Mouse (Mus musculus) T-helper 1 cell (primary cell): ENCODE measurements at regions not wholly inside any gene's neighbourhood (a gene's known extent, or its start where the extent isn't known, plus 50 kb on each side); places are given as distances from the start of the nearest gene placed in this dataset.

Experiments
- in situ Hi-C: fragments of 300-600 bp; cut with MboI, MseI; formaldehyde crosslinking; loops from one replicate; pipeline ENCODE4 v1.15.1; 2025; ENCODE audit warnings: high pct_unique_total_duplicates

DNA sequence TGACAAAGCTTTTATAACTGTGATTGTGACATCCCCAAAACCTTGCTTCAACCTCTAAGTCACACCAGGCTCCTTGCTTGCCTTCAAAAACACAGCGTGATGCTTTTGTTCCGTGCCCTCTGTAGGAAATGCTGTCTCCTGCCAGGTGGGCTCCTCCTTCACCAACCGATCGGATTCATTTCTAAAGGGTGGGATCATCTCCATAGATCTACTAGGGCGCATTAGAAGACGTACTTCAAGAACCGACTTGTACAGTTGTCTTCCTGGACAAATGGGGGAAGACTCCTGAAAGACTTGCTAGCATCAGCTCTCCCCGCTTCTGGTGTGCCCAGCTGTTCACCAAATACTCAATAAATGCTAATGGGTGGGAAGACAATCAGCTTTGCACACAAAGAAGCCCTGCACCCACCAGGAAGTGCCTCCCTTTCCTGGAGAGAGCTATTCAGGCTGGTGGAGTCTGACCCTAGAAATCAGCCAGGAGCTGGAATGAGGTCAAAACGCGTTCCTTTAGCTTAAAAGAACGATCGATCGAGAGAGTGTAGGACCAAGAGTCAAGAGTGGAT lies 53.0 kb downstream of the Hoxa1 start:
- in situ Hi-C loops, result no loop called here

DNA sequence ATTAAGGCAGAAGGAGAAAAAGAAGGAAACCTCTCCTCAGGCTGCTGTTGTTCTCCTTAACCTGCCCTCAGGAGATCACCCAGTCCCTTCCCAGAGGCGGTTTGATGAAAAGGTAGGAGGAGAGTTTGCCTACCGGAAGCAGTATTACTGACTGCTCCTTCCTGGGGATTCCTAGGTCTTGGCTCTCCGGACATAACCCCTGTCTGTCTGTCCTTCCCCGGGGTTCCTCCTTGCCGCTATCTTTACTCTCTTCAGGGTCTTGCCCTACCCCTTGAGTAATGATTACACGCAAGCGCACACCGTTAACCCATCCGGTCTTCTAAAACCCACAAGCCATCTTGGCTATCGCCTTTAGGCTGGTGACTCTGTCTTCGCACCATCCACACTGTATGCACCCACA lies 54.0 kb downstream of the Hoxa1 start:
- in situ Hi-C loops, result no loop called here

DNA sequence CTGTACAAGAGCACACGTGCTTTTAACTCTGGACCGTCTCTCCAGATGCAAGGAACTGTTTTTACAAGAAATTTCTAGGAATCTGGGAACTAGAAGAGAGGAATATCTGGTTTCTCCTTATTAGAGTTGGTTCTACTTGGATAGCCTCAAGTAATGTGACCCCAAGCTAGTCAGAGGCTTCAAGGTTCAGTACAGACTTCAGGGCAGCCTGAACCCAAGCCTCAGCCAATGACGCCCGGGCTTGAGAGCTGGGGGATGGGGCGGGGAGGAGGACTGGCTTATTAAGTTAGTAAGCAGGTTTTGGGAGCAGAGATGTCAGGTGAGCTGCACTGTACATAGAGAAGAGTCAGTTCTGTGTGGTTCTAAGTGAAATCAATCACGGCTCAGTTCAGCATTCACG lies 54.5 kb downstream of the Hoxa1 start:
- in situ Hi-C loops, result no loop called here

DNA sequence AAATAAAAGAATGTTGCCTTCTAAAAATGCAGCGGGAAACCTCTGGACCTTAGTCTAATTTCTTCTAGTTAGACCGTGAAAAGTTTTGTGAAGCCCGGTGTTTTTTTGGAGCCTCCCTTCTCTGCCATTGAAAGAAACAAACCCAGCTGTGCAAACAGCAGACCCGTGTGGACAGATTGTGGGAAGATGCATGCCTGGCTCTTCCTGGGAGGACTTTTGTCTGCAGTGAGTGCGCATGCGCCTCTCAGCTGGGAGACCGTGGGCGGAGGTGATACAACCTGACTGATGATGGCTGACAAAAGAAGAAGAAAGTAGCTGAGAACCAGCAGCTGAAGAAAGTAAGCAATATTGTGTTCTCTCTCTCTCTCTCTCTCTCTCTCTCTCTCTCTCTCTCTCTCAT lies 55.4 kb downstream of the Hoxa1 start:
- in situ Hi-C loops, result no loop called here

DNA sequence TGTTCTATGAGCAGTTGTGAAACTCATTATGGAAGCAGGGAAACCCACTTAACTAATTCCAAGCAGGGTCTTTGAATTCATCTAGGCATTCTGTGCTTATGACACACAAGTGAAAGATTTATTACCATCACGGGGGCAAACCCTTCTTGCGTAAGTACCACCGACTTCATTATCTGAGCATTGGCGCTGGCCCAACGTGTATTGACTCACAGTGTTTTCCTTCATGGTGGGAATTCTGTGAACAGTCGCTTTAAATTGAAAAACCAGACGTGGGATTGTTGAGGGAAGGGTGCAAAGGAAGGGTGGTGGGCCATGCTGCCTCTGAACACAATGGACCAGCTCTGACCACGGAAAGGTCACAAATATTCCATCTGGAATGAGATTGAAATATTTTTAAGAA lies 55.9 kb downstream of the Hoxa1 start:
- in situ Hi-C loops, result no loop called here

DNA sequence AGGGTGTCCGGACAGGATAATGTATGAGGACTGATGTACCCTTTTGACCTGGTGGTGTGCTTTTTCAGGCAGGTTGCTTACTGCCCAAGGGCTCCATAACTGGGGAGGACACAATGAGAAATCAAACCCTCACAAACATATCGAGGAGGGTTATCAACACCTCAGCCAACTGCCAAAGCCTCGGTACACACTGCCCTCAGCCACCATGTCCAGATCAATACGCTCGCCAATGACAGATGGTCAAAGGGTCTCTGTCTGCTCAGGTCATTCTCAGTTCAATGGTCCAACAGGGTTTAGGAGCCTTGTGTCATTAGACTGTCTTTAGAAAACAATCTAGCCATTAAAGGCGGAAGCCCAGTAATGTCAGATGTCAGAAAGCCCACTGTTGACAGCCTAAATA lies 56.9 kb downstream of the Hoxa1 start:
- in situ Hi-C loops, result no loop called here

DNA sequence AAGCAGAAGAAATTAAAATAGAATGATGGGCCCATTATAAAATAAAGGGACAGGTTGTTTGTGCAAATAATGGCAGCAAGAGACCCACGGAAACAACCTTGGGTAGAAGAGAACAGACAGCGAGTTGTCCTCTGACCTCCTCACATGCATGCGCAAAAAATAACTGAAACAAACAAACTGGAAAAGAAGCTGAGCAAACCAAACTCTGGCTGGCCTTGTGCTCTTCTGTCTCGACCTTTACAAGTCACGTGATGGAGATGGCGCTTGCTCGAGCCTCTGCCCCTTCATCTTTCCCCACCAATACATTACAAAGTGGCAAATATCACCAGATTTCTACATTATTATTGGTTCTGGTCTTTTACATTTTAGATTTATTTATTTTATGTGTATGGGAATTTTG lies 59.3 kb downstream of the Hoxa1 start:
- in situ Hi-C loops, result no loop called here

DNA sequence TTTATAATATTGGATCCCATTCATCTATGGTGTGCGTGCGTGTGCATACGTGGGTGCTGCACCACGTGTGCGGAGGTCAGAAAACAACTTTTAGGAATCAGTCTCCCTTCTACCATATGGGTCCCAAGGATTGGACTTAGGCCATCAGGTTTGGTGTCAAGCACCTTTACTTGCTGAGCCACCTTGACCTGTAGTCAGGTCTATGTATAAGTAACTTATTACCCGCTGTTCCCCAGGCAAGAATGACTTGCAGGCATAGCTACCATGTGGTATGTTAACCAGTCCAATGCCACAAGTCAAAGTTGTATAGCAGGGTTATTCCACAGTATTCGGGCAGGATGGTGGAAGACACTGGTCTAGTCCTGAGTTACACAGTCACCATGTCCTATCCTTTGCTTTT lies 62.5 kb downstream of the Hoxa1 start:
- in situ Hi-C loops, result no loop called here

DNA sequence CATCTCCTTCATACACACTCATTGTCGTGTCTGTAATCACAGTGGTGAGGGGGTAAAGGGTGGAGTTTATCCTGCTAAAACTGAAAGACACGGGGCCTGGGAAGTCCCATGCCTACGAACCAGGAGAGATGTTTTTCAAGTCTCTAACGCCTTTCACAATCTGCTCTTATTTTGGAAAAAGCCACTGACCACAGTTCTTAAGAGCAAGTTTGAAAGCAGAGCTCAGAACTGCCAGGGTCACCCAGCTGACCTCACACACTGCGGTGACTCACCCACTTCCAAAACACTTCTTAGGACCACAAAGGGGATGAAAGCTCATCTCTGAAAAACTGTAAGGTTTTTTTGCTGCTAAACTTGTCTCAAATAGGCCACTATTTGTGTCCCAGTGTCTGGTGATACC lies 66.7 kb downstream of the Hoxa1 start:
- in situ Hi-C loops, result no loop called here

DNA sequence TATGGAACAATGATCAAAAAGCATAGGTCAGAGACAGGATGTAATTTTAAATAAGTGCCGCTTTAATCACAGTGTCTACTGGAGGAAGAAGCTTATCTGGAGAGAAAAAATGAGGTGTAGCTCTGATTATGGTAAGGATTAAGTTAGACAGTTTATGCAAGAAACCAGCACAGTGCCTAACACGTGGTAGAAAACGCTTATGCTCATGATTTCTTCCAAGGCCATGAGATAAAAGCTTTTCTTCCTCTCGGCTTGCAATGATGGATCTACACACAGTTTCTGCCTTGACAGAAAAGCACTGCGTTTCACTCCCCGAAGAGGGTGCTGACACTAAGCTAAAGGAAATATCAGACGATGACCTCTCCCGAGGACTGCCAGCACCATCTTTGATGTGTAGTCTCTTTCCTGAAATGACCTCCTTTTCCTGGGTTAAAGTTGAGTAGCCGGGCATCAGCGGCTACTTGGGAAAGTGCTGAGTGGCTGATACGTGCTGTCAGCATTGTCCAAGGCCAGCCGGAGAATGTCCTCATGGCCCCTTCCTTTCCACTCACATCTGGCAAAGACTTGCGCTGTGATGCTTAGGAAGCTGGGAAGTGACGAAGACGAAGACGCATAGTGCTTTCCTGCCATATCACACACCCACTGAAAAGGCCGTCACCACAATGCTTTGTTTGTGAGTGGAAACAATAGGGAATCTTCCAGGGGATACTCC lies 72.0 kb downstream of the Hoxa1 start:
- in situ Hi-C loops, result no loop called here

DNA sequence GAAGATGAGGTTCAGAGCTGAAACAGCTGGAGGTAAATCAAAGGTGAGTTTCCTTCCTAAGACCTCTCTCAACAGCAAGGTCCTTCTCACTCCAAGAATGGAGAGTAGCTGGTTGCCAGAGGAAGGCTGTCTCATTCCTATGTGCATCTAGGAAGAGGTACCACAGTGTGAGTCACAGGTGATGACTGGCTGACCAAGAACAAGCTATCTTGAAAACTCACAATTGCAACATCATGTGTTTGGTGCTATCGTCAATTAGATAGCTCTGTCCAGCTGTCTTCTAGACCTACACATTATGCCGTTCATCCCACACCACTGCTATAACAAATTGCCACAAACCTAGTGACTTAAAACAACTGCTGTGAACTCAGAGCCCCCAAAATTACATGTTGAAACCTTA lies 72.3 kb upstream of the Skap2 start:
- in situ Hi-C loops, result no loop called here

DNA sequence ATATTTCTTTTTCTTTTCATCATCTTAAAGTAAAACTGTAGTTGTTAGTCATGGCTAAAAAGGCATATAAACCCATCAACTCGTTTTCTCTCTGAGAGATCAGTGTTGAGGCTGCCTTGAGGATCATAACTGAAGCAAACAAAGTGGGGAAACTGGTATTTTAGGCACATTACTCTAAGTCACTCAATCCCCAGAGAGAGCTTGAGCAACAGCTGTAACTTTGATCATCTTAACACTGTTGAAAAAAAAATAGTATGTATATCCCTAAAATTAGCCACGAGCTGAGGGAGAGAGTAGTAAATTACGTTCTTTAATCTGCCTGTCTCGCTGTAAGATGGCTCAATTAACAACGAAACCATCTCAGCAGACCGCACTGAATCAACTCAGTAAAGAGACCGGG lies 67.2 kb upstream of the Skap2 start:
- in situ Hi-C loops, result no loop called here

DNA sequence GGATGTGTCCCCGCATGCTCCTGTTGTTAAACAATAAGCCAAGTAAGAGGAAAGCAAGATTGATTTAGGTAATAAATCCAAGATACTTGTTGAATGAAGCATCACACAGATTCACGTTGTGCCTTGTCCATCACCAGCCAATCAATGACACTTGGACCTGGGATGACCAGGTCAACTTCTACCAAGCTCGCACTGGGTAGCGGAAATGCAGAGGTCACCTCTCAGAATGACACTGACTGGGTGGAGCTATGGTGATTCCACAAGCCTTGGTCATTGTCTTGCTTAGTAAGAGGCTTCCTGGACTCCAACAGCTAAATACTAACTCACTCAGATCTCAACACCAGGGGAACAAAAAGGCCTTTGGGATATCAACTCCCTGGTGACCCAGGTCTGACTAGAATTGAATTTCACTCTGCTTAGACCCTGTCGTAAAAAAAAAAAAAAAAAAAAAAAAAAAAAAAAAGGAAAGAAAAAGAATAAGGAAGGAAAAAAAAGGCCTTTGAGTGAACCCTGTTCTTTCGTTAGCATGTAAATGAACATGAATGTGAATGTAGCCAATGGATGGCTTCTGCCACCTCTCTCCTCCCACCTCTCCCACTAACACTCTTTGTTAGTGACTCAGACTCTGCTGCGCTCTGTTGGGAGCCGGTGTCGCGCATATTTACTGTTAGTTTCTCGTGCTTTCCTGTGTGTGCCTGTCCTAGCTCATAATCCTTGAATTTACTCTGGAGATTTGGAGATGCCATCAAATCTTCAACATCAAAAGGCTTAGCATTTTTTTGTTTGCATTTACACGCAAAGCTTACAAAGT lies 66.4 kb upstream of the Skap2 start:
- in situ Hi-C loops, result no loop called here

DNA sequence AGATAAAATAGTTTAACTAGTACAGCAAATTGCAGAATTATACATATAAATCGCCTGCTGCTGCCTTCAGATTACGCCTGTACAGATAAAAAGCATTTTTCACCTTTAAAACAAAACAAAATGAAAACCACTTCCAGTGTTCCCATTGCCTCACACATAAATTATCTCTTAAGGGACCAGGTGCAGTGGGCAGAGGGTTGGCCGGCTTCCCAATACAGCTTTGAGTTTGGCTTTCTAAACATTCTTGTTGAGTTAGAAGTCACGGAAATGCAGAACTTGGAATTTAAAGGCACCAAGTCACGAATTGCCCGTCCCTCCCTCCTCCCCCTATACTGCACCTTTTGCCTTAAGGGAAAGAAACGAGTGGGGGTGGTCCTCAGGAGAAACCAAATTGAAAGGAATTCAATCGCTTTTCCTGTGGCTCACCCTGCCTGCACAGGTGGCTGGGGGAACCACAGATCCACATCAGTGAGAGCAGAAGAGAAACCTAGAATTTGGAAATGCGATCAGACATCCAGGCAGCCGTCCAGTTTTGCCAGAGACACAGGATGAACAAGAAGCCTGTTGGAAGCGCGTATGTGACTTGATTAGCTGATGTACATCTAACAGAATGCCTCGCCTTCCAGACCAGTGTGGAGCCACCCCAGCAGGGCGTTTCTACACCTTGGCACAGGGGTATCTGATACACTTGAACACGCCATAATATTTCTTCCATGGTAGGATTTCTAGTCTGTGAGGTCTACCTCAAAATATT lies 64.0 kb upstream of the Skap2 start:
- in situ Hi-C loops, result no loop called here

DNA sequence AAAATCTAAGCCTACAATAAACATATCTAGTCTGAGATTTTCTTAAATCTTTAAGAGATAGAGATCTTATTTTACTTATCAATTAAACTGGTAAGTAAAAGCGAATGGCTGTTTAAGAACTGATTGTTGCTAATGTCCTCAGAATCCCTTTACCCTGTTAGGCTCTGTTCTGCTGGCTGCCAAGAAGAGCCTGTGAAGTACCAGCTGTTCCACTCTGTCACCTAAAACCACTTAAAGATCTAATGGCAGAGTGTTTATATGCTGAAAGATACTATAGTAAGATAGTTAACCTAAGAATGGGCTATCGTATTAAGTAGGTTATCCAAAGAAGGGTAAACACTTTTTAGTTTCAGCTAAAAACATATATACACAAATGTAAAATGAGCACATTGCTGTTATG lies 62.6 kb upstream of the Skap2 start:
- in situ Hi-C loops, result no loop called here

DNA sequence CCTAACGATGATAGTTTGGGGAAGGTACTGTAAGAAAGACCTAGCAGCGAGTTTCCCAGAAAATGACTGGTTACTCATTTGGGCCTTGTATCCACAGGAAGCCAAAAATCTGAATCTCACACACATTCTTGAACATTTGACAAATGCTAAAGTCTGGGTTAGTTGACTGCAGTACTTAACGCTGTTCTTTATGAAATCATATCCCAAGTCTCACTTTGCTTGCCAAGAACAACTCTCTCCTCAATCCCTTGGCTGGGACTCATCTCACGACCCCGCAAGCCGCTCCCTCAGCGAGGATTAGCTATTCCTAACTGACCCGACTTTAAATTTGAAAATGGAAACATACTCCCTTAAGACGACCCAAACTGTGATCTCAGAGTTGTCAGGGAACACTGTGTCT lies 54.8 kb upstream of the Skap2 start:
- in situ Hi-C loops, result no loop called here

DNA sequence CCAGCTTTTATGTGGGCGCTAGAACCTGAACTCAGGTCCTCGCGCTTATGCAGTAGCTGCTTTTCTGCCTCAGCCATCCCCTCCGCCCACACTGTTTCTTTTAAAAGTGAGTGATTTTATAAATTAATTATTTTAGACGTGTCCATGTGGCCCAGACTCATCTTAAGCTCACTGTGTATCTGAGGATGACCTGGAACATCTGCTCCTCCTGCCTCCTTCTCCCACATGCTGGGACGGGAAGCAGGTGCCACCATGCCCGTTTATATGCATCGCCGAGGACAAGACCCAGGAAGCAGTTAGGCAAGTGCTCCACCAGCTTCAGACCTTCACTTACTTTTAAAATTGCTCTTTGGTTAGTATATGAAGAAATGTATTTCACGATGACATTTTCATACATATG lies 53.3 kb upstream of the Skap2 start:
- in situ Hi-C loops, result no loop called here

DNA sequence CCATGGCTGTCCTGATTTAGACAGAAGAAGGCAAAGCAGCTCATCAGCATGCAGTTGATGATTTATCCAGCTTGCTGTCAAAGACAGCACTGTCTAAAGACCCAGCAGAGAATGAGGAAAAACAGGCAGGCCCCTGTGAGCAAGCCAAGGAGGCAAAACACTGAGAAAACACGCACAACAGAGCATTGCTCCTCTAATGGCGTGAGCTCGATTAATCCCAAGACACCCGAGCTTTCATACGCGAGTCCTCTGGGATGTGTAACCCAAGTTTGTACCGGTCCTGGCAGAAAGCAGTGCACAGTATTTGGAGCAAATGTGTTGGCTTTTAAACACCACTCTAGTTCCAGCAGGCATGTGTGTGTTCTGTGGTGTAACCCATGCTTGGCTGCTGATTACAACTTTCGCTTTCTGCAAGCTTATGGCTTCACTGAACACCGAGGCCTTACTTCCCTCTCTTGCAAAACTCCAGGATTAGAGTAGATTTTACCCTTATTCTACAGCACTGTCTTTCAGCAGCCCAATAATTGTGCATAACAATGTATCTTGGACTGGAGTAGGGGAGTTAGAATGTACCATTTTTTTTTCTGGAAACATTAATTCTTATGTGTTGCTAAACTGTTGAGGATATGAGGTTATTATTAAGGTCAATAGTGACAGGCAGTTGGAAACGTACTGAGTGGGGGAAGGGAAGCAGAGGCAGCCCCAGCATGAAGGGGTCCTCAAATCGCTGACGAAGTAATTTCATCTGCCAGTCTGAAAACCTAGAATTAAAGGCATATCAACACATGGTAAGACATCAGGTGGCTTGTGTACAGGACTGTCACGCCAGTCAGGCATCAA lies 52.0 kb upstream of the Skap2 start:
- in situ Hi-C loops, result loop anchor here (5.0 kb wide), 1 partner anchor 37 kb away; no protein-coding TSS in a partner anchor
